Mouse (Mus musculus): ENCODE data around the gene Pepd. TPM values are rescaled to one million over a fixed set of nuclear protein-coding genes. Genes with fewer than 3 reads are reported as not detected.
A peak's percentile ranks its signal among the peaks of the same experiment; 100 is the strongest.

The Pepd gene
- polyA plus RNA-seq, 1 experiment from 2014 or later: 61.8 TPM

DNA sequence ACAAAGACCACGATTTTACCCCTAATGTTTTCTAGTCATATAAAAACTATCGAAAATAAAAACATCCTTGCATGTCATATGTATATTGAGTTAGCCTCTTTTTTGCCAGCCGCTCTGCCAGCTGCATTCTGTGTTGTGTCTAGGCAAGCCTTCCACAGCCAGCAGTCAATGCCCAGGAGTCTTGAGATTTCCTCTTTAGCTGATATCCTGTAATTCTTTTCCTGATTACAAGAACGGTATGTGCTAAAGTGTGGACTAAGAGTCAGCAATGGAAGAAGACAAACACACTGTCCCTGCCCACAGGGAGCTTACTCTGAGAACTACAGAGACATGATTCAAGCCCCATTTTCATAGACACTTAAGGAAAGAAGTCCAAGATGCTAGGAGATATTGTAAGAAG lies 145.4 kb downstream of the Pepd start:
- WGBS: 84% methylated on average over 4 of the region's 4 CpGs

DNA sequence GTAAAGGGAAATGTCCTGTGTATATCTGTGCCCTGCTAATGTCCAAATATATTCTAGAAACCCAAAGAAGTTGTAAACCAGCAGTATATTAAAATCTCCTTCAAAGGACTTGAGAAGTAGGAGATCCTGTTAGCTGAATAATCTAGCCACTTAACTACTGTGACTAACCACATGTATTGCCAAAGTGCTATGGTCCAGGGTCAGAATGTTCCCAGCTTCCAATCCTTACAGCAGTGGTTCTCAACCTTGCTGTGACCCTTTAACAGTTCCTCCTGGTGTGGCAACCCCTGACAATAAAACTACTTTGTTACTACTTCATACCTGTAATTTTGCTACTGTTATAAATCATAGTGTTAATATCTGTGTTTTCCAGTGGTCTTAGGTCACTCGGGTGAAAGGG lies 146.2 kb downstream of the Pepd start:
- no peak for DNase-seq (ENCODE audit: low spot score)
- no peak overlapping the region for H3K4me2 ChIP-seq (ENCODE audit: low read length)
- ATAC-seq: no peak

More for the DNA sequence above, 145.4 kb downstream of the Pepd start:
- no peak for DNase-seq (ENCODE audit: low spot score)
- Histone ChIP-seq H3K9me3 (replicated peaks; ENCODE audit: control insufficient read depth, low read length) (no peaks in the 10 kb centered on the region), H3K4me1 (ENCODE audit: control insufficient read depth, insufficient read depth, low read length) (peaks cover 17% of the 10 kb centered on the region), H3K9ac (ENCODE audit: low read length) (no peak overlapping the region), H3K36me3 (ENCODE audit: control insufficient read depth, insufficient read depth, low read length) (no peaks in the 10 kb centered on the region), H3K4me2 (ENCODE audit: low read length) (no peak overlapping the region), H3K27ac (ENCODE audit: low read depth, low read length) (no peak overlapping the region), H3K27me3 (replicated peaks; ENCODE audit: control insufficient read depth, insufficient read depth, low read length) (no peaks in the 10 kb centered on the region), H3K4me3 (ENCODE audit: low read depth, low read length) (no peak overlapping the region)
- ATAC-seq: no peak

DNA sequence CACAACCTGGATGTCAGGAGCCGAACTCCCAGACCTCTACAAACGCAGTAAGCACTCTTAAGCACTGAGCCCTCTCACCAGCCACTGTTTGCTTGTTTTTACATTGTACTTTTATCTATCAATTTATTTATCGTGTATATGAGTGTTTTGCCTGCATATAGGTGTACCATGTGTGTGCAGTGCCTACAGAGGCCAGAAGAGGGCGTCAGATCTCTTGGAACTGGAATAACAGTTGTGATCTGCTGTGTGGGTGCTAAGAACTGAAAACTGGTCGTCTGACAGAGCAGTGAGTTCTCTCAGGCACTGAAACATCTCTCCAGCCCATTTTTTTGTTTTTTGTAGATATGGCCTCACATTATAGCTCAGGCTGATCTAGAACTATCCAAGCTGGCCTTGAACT lies 147.3 kb downstream of the Pepd start:
- DNase-seq (ENCODE audit: low spot score) (no peak), ATAC-seq (no peak)
- Histone ChIP-seq H3K9ac (ENCODE audit: low read length) (no peak overlapping the region), H3K27ac (ENCODE audit: low read depth, low read length) (no peak overlapping the region), H3K4me1 (ENCODE audit: control insufficient read depth, insufficient read depth, low read length) (peaks cover 12% of the 10 kb centered on the region; the same call in 1 of the 2 replicates), H3K36me3 (ENCODE audit: control insufficient read depth, insufficient read depth, low read length) (no peaks in the 10 kb centered on the region), H3K9me3 (replicated peaks; ENCODE audit: control insufficient read depth, low read length) (no peaks in the 10 kb centered on the region), H3K4me3 (ENCODE audit: low read depth, low read length) (no peak overlapping the region), H3K4me2 (ENCODE audit: low read length) (no peak overlapping the region), H3K27me3 (replicated peaks; ENCODE audit: control insufficient read depth, insufficient read depth, low read length) (no peaks in the 10 kb centered on the region)
- WGBS: 71% methylated on average over 5 of the region's 5 CpGs

More for the DNA sequence above, 146.2 kb downstream of the Pepd start:
- Histone ChIP-seq H3K9ac (ENCODE audit: low read length) (no peak overlapping the region), H3K4me1 (ENCODE audit: control insufficient read depth, insufficient read depth, low read length) (peaks cover 17% of the 10 kb centered on the region), H3K27ac (ENCODE audit: low read depth, low read length) (no peak overlapping the region), H3K27me3 (replicated peaks; ENCODE audit: control insufficient read depth, insufficient read depth, low read length) (no peaks in the 10 kb centered on the region), H3K4me3 (ENCODE audit: low read depth, low read length) (no peak overlapping the region), H3K9me3 (replicated peaks; ENCODE audit: control insufficient read depth, low read length) (no peaks in the 10 kb centered on the region), H3K36me3 (ENCODE audit: control insufficient read depth, insufficient read depth, low read length) (no peaks in the 10 kb centered on the region)
- 83% methylated on average over 1 of the region's 1 CpGs for WGBS

DNA sequence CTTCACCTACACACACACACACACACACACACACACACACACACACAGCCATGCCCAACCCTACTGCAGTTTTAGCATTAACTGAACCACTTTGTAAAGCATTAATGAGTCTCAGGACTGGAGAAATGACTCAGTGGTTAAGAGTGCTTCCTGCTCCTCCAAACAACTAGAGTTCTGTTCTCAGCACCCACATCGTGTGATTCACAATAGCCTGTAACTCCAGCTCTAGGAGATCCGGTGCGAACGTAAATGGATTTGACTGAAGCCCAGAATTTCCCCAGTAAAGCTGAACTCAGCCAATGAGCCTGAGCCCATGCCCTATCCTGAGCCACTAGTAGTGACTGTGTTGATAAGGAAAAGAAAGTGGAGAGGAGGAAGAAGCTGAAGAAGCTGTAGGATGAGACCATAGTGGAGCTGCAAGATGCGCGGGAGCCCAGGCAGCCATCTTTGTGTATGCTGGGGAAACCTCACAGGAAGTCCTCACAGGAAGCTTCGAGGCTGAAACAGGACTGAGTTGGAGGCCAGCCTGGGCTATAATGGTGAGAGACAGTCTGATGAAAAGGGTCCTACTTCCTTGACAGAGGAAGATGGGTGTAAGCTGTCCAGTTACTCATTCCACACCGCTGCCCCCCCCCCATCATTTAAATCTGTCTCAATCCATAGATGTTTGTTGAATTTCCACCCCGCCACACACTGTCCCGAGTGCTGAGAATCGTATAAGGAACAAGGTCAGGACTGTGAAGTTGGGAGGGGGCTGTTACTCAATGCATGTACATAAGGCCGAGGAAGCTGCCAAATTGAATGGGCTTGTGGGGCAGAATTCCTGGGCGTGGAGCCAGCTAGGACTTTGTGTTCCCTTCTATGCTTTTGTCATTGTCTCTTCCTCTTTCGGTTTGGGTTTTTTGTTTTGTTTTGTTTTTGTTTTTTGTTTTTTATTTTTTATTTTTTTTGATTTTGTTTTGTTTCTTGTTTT lies 152.4 kb downstream of the Pepd start:
- no peak overlapping the region for H3K4me3 ChIP-seq (ENCODE audit: low read depth, low read length)
- H3K4me2 ChIP-seq (ENCODE audit: low read length): no peak overlapping the region
- H3K9ac ChIP-seq (ENCODE audit: low read length): no peak overlapping the region
- no peak overlapping the region for H3K27ac ChIP-seq (ENCODE audit: low read depth, low read length)
- DNase-seq (ENCODE audit: low spot score): peak; percentile 73
- H3K4me1 ChIP-seq (ENCODE audit: control insufficient read depth, insufficient read depth, low read length): no peaks in the 10 kb centered on the region
- H3K9me3 ChIP-seq (replicated peaks; ENCODE audit: control insufficient read depth, low read length): no peaks in the 10 kb centered on the region
- no peaks in the 10 kb centered on the region for H3K27me3 ChIP-seq (replicated peaks; ENCODE audit: control insufficient read depth, insufficient read depth, low read length)
- WGBS: 62% methylated on average over 14 of the region's 14 CpGs
- no peaks in the 10 kb centered on the region for H3K36me3 ChIP-seq (ENCODE audit: control insufficient read depth, insufficient read depth, low read length)
- ATAC-seq: no peak

DNA sequence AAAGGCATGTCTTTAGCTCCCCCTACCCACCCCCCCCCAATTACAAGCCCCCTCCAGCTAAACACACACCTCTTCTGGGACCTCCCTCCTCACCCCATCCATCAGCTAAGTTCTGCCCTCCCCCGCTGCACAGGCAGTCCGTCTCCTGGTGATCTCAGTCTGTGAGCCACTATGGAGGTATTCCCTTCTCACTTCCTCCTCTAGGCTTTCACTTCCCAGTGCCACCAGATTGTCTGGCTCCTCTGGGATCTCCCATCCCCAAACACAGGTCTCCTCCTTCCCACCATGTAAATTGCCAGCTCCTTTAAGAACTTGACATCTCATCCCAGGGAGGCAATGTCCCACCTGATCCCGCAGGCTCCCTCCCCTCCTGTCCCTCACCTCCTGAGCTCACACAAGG lies 153.8 kb downstream of the Pepd start:
- H3K4me3 ChIP-seq (ENCODE audit: low read depth, low read length): no peak overlapping the region
- no peak overlapping the region for H3K4me2 ChIP-seq (ENCODE audit: low read length)
- 82% methylated on average over 3 of the region's 3 CpGs for WGBS
- no peaks in the 10 kb centered on the region for H3K9me3 ChIP-seq (replicated peaks; ENCODE audit: control insufficient read depth, low read length)
- no peaks in the 10 kb centered on the region for H3K36me3 ChIP-seq (ENCODE audit: control insufficient read depth, insufficient read depth, low read length)
- no peaks in the 10 kb centered on the region for H3K4me1 ChIP-seq (ENCODE audit: control insufficient read depth, insufficient read depth, low read length)
- no peaks in the 10 kb centered on the region for H3K27me3 ChIP-seq (replicated peaks; ENCODE audit: control insufficient read depth, insufficient read depth, low read length)
- ATAC-seq (no peak), DNase-seq (ENCODE audit: low spot score) (no peak)
- no peak overlapping the region for H3K27ac ChIP-seq (ENCODE audit: low read depth, low read length)
- H3K9ac ChIP-seq (ENCODE audit: low read length): no peak overlapping the region

DNA sequence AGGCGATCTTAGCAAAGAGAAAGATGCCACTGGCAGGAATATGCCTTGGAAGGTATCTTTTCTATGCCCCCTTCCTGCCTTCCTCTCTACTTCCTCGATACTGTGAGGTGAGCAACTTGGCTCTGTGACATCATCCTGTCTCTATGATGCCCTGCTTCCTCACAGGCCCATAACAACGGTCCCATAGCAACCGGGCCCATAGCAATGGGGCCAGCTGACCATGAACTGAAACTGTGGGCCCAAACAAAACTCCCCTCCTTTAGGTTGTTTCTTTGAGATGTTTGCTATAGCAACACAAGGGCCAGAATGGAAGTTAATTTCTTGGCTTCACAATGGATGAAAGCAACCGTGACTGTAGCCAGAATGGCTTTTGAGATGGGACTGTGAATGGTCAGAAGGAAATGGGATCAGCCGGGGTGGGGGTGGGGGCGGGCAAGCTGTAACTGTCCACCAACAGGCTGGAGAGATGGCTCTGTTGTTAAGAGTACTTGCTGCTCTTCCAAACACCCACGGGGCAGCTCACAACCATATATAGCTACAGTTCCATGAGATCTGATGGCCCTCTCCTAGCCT lies 154.5 kb downstream of the Pepd start:
- no peaks in the 10 kb centered on the region for H3K36me3 ChIP-seq (ENCODE audit: control insufficient read depth, insufficient read depth, low read length)
- DNase-seq (ENCODE audit: low spot score): no peak
- H3K27me3 ChIP-seq (replicated peaks; ENCODE audit: control insufficient read depth, insufficient read depth, low read length): no peaks in the 10 kb centered on the region
- ATAC-seq: no peak
- H3K9ac ChIP-seq (ENCODE audit: low read length): no peak overlapping the region
- no peak overlapping the region for H3K4me2 ChIP-seq (ENCODE audit: low read length)
- H3K4me3 ChIP-seq (ENCODE audit: low read depth, low read length): no peak overlapping the region
- 70% methylated on average over 8 of the region's 8 CpGs for WGBS
- no peaks in the 10 kb centered on the region for H3K4me1 ChIP-seq (ENCODE audit: control insufficient read depth, insufficient read depth, low read length)
- no peak overlapping the region for H3K27ac ChIP-seq (ENCODE audit: low read depth, low read length)
- no peaks in the 10 kb centered on the region for H3K9me3 ChIP-seq (replicated peaks; ENCODE audit: control insufficient read depth, low read length)

DNA sequence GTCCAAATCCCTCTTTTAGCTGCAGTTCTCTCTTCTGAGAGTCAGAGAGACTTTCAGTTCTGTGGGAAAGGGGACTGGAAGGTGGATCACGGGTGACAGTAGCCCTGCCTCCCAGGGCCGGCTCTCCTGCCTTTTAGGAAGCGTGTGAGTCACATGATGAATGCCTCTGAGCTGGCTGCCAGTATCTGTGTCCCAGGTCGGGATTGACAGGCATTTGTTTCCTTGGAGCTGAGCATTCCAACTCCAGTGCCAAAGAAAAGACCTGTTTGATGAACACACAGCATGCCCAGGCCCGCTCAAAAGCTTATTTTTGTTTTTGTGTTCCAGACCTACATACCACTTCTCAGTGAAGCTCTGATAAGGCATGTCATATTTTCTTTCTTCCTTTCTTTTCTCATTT lies 164.5 kb downstream of the Pepd start:
- H3K27ac ChIP-seq (ENCODE audit: low read depth, low read length): no peak overlapping the region
- no peak overlapping the region for H3K4me2 ChIP-seq (ENCODE audit: low read length)
- no peak overlapping the region for H3K4me3 ChIP-seq (ENCODE audit: low read depth, low read length)
- 38% methylated on average over 5 of the region's 5 CpGs for WGBS
- no peaks in the 10 kb centered on the region for H3K4me1 ChIP-seq (ENCODE audit: control insufficient read depth, insufficient read depth, low read length)
- peak; percentile 12 for DNase-seq (ENCODE audit: low spot score)
- no peak for ATAC-seq
- no peaks in the 10 kb centered on the region for H3K36me3 ChIP-seq (ENCODE audit: control insufficient read depth, insufficient read depth, low read length)
- no peak overlapping the region for H3K9ac ChIP-seq (ENCODE audit: low read length)
- no peaks in the 10 kb centered on the region for H3K27me3 ChIP-seq (replicated peaks; ENCODE audit: control insufficient read depth, insufficient read depth, low read length)
- H3K9me3 ChIP-seq (replicated peaks; ENCODE audit: control insufficient read depth, low read length): no peaks in the 10 kb centered on the region

DNA sequence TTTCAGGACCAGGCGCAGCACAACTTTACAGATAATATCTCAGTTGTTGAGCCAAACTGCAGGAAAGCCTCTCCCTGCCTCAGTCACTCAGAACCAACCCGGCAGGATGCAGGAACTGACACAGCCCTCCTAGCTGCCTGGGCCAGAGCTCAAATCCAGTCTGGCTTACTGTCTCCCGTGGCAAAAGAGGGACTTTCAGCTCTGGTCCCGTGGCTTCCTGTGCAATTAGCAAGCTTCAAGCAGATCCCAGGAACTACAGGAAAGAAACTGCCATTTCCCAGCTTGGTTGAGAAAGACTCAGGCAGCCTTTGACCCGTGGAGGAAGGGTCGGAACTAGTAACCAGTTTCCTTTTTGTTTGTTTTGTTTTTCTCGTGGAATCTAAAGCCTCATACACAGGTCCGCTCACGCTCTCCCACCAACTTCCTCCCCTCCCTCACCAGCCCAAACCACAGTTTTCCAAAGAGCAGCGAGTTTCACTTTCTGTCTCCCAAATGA lies 168.7 kb downstream of the Pepd start:
- no peak overlapping the region for H3K9ac ChIP-seq (ENCODE audit: low read length)

More for the DNA sequence above, 168.7 kb downstream of the Pepd start:
- H3K27me3 ChIP-seq (replicated peaks; ENCODE audit: control insufficient read depth, insufficient read depth, low read length): no peaks in the 10 kb centered on the region
- no peak for ATAC-seq
- peaks cover 1% of the 10 kb centered on the region; the same call in 1 of the 2 replicates for H3K4me1 ChIP-seq (ENCODE audit: control insufficient read depth, insufficient read depth, low read length)
- DNase-seq (ENCODE audit: low spot score): no peak
- 56% methylated on average over 10 of the region's 10 CpGs for WGBS
- H3K4me2 ChIP-seq (ENCODE audit: low read length): no peak overlapping the region
- H3K9me3 ChIP-seq (replicated peaks; ENCODE audit: control insufficient read depth, low read length): no peaks in the 10 kb centered on the region
- no peak overlapping the region for H3K4me3 ChIP-seq (ENCODE audit: low read depth, low read length)
- H3K36me3 ChIP-seq (ENCODE audit: control insufficient read depth, insufficient read depth, low read length): no peaks in the 10 kb centered on the region
- H3K27ac ChIP-seq (ENCODE audit: low read depth, low read length): no peak overlapping the region
